Mouse (Mus musculus) midbrain, embryonic 13.5 days (tissue): ENCODE results near the gene Olfr465-ps1. TPM values are rescaled to one million over a fixed set of nuclear protein-coding genes. Genes with fewer than 3 reads are reported as not detected.

Experiments
- ATAC-seq: fragments of 200-750 bp; cut with Nextera tagmentation; 2 replicates; pipeline ENCODE4 v1.8.0; 2017; ENCODE audit warnings: mild to moderate bottlenecking, moderate TSS enrichment, moderate library complexity
- H3K27ac ChIP-seq: fragments of 300-500 bp; sonication (generic); 2 replicates; pipeline ENCODE4 v1.5.1; 2015; ENCODE audit warnings: inconsistent platforms, mild to moderate bottlenecking, moderate library complexity
- H3K27me3 ChIP-seq: fragments of 300-500 bp; sonication (generic); 2 replicates; pipeline ENCODE4 v1.6.1; 2015; ENCODE audit warnings: mild to moderate bottlenecking, inconsistent platforms
- H3K36me3 ChIP-seq: fragments of 300-500 bp; sonication (generic); 2 replicates; pipeline ENCODE4 v1.6.1; 2015; ENCODE audit warnings: mild to moderate bottlenecking, inconsistent platforms
- H3K4me1 ChIP-seq: fragments of 300-500 bp; sonication (generic); replicated peaks from 2 replicates; pipeline ENCODE4 v1.6.1; 2015; ENCODE audit warnings: inconsistent platforms
- H3K4me2 ChIP-seq: fragments of 300-500 bp; sonication (generic); replicated peaks from 2 replicates; pipeline ENCODE4 v1.6.1; 2015; ENCODE audit warnings: moderate library complexity, mild to moderate bottlenecking, inconsistent platforms
- H3K4me3 ChIP-seq: fragments of 300-500 bp; sonication (generic); replicated peaks from 2 replicates; pipeline ENCODE4 v1.5.1; 2015; ENCODE audit warnings: mild to moderate bottlenecking, inconsistent platforms
- H3K9ac ChIP-seq: fragments of 300-500 bp; sonication (generic); replicated peaks from 2 replicates; pipeline ENCODE4 v1.6.1; 2015; ENCODE audit warnings: mild to moderate bottlenecking, inconsistent platforms
- H3K9me3 ChIP-seq: fragments of 300-500 bp; sonication (generic); 2 replicates; pipeline ENCODE4 v1.6.1; 2016; ENCODE audit warnings: mild to moderate bottlenecking, inconsistent platforms
- WGBS: fragments of 180-500 bp; shearing (Covaris S2); methylation state at CpG from one replicate; pipeline ENCODE4 v1.1.7; 2015; 5-methylcytosine and 5-hydroxymethylcytosine counted together
- polyA plus RNA-seq: library from polyadenylated mRNA; unstranded; fragments of >200 nt; fragmentation: Nextera tagmentation; extraction: Ambion mirVana; gene quantifications from 2 replicates; pipeline ENCODE4 v1.2.1, GENCODE M21; 2015

Olfr465-ps1 gene
- polyA plus RNA-seq = not detected in 2 replicates

DNA sequence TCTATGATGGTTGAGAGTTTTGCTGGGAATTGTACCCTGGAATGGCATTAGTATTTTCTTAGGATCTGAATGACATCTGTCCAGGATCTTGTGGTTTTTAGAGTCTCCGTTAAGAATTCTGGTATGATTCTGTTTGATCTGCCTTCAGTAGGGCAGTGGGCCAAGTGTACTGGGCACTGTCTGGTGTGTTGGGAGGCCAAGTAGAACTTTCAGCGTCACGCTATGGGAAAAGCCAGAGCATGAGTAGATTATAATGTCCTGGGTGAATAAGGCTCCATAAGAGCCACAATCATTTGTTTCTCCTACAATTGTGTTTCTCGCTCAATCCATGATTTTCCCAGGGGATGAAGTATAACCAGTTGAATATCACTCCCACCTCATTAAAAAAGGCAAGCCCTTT, at the start of gene Olfr465-ps1:
Gene Olfr465-ps1 (plus strand): TSS at position 301 of the 400 bp plus-strand sequence.
- Histone ChIP-seq H3K27ac (no peak within 1 kb of the TSS), H3K4me3 (no peak within 1 kb of the TSS), H3K9ac (no peak within 1 kb of the TSS), H3K4me1 (no peaks in the 10 kb centered on the region), H3K36me3 (no peaks in the 10 kb centered on the region), H3K4me2 (no peak within 1 kb of the TSS), H3K27me3 (no peaks in the 10 kb centered on the region), H3K9me3 (no peaks in the 10 kb centered on the region)
- no peak for ATAC-seq
- 85% methylated on average over 4 of the region's 4 CpGs for WGBS

DNA sequence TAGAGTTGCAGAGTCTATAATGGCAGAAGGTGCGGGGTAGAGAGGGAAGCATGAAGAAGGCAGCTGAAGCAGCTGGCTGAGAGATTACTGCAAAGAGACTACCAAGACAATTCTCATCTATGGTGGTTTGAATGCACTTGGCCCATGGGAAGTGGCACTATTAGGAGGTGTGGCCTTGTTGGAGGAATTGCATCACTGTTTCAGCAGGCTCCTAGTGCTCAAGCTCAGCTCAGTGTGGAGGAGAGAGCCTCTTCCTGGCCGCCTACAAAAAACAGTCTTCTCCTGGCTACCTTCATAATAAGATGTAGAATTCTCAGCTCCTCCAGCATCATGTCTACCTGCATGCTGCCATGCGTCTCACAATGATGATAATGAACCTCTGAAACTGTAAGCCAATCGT, 42.0 kb upstream of the Olfr465-ps1 start:
- no peak overlapping the region for H3K4me2 ChIP-seq
- H3K9ac ChIP-seq = no peak overlapping the region
- no peaks in the 10 kb centered on the region for H3K4me1 ChIP-seq
- peaks cover 15% of the 10 kb centered on the region for H3K9me3 ChIP-seq
- 94% methylated on average over 4 of the region's 4 CpGs for WGBS
- peaks cover 43% of the 10 kb centered on the region for H3K36me3 ChIP-seq
- no peaks in the 10 kb centered on the region for H3K27me3 ChIP-seq
- no peak overlapping the region for H3K4me3 ChIP-seq
- no peak overlapping the region for H3K27ac ChIP-seq
- ATAC-seq = no peak

DNA sequence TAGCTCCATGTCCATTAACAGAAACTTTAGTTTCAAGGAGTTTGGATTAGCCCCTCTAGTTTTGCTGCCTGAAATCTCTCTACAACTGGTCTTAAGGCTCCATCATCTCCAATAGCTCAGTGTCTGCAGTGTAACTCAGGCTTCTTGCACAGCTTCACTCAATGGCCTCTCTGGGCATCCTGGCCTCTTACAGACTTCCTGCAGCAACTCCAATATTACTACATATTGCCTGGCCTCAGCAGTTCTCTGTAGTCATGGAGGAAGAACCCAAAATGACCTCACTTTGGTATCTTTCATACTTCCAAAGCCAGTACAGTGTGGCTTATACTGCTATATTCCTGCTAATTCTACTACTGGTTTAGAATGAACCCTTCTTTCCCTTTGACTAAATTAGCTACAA, 40.9 kb upstream of the Olfr465-ps1 start:
- Histone ChIP-seq H3K27ac (no peak overlapping the region), H3K36me3 (peaks cover 43% of the 10 kb centered on the region), H3K27me3 (no peaks in the 10 kb centered on the region), H3K4me3 (no peak overlapping the region), H3K9ac (no peak overlapping the region), H3K4me1 (no peaks in the 10 kb centered on the region), H3K9me3 (peaks cover 22% of the 10 kb centered on the region), H3K4me2 (no peak overlapping the region)
- no peak for ATAC-seq

DNA sequence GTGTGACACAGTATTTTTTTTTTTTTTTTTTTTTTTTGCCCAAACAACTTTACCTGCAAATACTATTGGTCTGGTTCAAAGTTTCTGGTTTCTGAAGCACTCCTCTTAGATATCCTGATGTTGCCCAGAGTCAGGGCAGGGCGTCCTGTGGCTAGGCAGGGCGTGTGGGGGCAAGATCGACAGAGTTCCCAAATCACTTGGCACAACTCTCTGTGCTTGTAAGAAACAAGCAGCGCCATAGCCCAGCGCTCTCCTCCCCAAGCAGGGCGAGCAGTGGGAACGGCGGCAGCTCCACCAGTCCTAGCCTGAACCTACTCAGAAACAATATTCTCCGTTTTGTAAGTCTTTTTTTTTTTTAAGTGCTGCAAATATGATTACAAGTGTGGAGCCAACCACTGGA, 37.2 kb upstream of the Olfr465-ps1 start:
- H3K4me1 ChIP-seq = no peaks in the 10 kb centered on the region
- H3K27me3 ChIP-seq = no peaks in the 10 kb centered on the region
- peaks cover 35% of the 10 kb centered on the region for H3K9me3 ChIP-seq
- no peak overlapping the region for H3K4me3 ChIP-seq
- peaks cover 32% of the 10 kb centered on the region for H3K36me3 ChIP-seq
- ATAC-seq = no peak
- no peak overlapping the region for H3K4me2 ChIP-seq
- WGBS = 94% methylated on average over 9 of the region's 9 CpGs
- no peak overlapping the region for H3K9ac ChIP-seq
- H3K27ac ChIP-seq = no peak overlapping the region

DNA sequence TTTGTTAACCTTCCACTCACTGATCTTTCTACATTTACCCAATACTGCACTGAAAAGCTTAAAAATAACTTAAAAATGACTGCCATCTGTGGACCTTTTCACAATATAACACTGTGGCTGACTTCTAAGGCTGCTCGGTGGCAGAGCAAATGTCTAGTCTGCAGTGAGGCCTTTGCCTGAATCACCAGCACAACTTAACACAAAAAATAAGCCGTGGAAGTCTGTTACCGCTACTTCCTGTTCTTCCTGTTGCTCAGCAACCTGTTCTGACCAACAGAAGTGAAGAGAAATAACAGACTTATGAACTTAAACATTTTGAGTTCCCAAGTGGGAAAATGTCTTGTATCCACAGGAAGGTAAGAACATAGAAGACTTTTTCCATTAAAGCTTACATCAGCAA, 36.7 kb upstream of the Olfr465-ps1 start:
- no peak overlapping the region for H3K4me3 ChIP-seq
- no peak overlapping the region for H3K27ac ChIP-seq
- H3K9me3 ChIP-seq = peaks cover 35% of the 10 kb centered on the region
- WGBS = 97% methylated on average over 3 of the region's 3 CpGs
- H3K4me1 ChIP-seq = no peaks in the 10 kb centered on the region
- H3K4me2 ChIP-seq = no peak overlapping the region
- H3K9ac ChIP-seq = no peak overlapping the region
- peaks cover 27% of the 10 kb centered on the region for H3K36me3 ChIP-seq
- H3K27me3 ChIP-seq = no peaks in the 10 kb centered on the region
- ATAC-seq = no peak

DNA sequence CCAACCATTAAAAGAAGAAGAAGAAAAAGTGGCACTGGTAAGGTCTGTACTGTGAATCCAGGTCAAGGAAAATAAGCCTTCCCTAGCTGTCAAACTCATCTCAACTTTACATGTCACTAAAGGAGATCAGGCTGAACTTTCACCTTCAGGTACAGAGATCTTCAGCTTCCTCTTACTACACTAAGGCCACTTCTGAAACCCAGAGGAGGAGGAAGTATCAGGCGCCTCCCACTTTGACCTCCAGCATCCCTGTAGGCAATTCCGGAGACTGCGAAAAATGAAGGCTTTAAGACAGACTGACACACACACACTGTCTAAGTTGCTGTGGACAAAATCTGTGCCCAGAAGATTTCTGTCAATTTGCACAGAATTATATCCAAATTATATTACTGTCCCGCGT, 25.9 kb upstream of the Olfr465-ps1 start:
- Histone ChIP-seq H3K27me3 (no peaks in the 10 kb centered on the region), H3K4me3 (peak overlapping the region; percentile 82), H3K9ac (peak overlapping the region; percentile 92), H3K36me3 (no peaks in the 10 kb centered on the region), H3K9me3 (no peaks in the 10 kb centered on the region; the same call in 1 of the 2 replicates), H3K27ac (peak overlapping the region; percentile 83; the same call in 1 of the 2 replicates), H3K4me1 (peaks cover 20% of the 10 kb centered on the region), H3K4me2 (peak overlapping the region; percentile 79)
- 0 out of 2 replicates have a peak, but pooled peaks have one; percentile 7 for ATAC-seq
- 1% methylated on average over 5 of the region's 5 CpGs for WGBS

DNA sequence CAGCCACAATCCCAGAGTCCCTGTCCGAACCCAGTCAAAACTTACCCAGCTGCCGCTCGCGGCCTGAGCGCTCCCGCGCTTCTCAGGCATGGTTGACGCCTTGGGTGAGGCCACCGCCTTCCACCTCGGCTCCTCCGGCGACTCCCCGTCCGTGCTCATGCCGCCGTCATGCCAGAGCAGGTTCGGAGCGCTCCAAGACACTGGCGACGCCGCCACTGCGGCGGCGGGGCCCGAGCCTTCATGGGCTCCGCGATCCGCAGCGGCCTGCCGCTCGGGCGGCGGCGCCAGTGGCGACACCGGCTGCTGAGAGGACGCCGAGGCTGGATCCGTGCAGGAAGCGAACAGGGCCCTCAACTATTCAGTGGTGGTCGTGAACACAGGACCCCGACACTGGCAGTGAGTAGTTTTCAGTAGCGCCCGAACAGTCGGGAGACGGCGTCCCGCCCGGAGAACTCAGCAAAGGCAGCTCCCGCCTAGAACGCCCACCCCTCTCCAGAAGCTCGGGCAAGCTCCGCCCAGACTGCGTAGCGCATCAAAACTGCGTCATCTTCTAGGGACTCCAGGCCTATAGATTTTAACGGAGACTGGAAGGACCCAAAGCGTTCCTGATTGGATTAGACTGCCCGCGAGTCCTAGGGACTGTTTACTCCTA, 25.3 kb upstream of the Olfr465-ps1 start, which contains the start of gene Mfsd14b:
Gene Mfsd14b (minus strand): TSS at position 517 of the 652 bp plus-strand sequence.
- Histone ChIP-seq H3K4me1 (peaks cover 20% of the 10 kb centered on the region), H3K4me3 (peak within 1 kb of the TSS; percentile 82), H3K27me3 (no peaks in the 10 kb centered on the region), H3K4me2 (peak within 1 kb of the TSS; percentile 79), H3K27ac (peak within 1 kb of the TSS; percentile 83), H3K36me3 (no peaks in the 10 kb centered on the region), H3K9me3 (no peaks in the 10 kb centered on the region; the same call in 1 of the 2 replicates), H3K9ac (peak within 1 kb of the TSS; percentile 92)
- under 1% methylated on average over 60 of the region's 60 CpGs for WGBS
- ATAC-seq = peak; percentile 99

DNA sequence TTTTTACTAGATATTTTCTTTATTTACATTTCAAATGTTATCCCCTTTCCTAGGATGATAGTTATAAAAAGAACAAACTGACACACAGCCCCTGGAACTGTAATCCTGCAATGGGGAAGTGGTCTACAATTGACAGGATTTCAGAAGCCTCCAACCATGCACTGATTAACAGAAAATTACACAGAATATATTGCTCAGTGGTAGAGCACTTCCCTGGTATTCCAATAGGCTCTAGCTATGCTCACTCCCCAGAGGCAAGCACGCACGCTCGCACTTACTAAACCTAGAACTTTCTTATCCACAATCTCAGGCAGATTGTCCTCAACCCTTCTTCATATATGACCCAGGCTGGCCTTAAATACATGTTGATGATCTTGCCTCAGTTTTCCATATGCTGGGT, 24.6 kb upstream of the Olfr465-ps1 start:
- Histone ChIP-seq H3K4me3 (peak overlapping the region; percentile 82), H3K9ac (peak overlapping the region; percentile 92), H3K27me3 (no peaks in the 10 kb centered on the region), H3K4me2 (peak overlapping the region; percentile 79), H3K9me3 (no peaks in the 10 kb centered on the region), H3K4me1 (peaks cover 20% of the 10 kb centered on the region), H3K36me3 (no peaks in the 10 kb centered on the region), H3K27ac (peak overlapping the region; percentile 83)
- ATAC-seq = peak; percentile 67
- 64% methylated on average over 3 of the region's 3 CpGs for WGBS

DNA sequence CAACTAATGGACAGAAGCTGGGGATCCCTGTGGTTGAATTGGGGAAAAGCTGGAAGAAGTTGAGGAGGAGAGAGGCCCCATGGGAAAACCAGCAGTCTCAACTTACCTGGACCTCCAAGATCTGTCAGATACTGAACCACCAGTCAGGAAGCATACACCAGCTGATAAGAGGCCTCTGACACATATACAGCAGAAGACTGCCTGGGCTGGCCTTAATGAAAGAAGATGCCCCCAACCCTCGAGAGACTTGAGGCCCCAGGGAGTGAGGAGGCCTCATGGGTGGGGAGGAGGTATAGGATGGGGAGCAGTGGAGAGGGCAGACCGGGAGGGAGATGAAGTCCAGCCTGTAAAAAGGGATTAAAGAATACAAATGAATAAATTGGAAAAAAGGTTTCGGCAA, 16.9 kb upstream of the Olfr465-ps1 start:
- WGBS = 76% methylated on average over 3 of the region's 3 CpGs
- H3K4me2 ChIP-seq = no peak overlapping the region

DNA sequence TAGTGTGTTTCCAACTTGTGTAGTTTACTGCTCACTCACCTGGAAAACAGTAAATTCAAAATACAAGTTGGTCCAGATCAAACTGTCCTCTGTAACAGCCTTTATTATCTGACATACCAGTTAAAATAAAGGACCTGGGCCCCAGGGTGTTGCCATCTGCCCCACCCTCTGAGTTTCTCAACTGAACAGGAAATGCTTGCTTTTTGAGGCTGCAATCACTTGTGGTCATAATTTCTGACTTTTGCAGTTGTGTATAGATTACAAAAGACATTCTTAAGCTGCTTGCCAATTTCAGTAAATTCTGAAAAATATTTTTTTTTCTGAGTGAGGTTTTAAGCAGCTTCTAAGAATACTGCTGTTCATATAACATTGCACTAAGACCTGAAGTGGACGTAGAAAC, 15.8 kb upstream of the Olfr465-ps1 start:
- Histone ChIP-seq H3K9me3 (peaks cover 3% of the 10 kb centered on the region; the same call in 1 of the 2 replicates), H3K9ac (no peak overlapping the region), H3K4me3 (no peak overlapping the region), H3K27ac (no peak overlapping the region), H3K27me3 (no peaks in the 10 kb centered on the region), H3K36me3 (no peaks in the 10 kb centered on the region), H3K4me1 (no peaks in the 10 kb centered on the region), H3K4me2 (no peak overlapping the region)
- WGBS = 88% methylated on average over 1 of the region's 1 CpGs
- no peak for ATAC-seq

More for the DNA sequence above, 16.9 kb upstream of the Olfr465-ps1 start:
- Histone ChIP-seq H3K4me1 (no peaks in the 10 kb centered on the region), H3K27me3 (no peaks in the 10 kb centered on the region), H3K36me3 (no peaks in the 10 kb centered on the region), H3K9me3 (peaks cover 3% of the 10 kb centered on the region; the same call in 1 of the 2 replicates), H3K4me3 (no peak overlapping the region), H3K9ac (no peak overlapping the region), H3K27ac (no peak overlapping the region)
- no peak for ATAC-seq

DNA sequence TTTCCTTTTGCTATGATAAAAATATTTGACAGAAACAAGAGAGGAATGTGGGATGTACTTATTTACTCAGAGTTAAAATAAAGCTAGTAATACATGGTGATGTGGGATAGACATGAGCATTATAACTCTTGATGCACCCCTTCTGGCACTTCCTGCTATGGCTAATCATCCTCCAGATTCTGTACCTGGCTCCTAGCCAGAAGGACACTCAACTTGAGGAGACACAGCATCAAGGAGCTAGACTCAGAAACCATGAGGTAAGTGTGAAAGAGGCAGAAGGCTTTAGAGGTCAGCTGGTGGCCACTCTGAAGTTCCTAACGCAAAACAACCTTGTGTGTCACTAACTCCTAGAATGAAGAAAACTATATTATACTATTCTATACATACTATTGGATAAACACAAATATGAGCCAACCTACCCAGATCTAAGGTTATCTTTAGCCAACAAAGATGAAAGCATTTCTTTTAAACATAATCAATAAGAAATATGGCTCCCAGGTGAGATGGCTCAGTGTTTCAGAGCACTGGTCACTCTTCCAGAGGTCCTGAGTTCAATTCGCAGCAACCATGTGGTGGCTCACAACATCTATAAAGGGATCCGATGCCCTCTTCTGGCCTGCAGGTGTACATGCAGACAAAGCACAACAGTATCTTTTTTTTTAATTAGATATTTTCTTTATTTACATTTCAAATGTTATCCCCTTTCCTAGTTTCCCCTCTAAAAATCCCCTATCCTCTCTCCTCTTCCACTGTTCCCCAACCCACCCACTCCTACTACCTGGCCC, 10.6 kb upstream of the Olfr465-ps1 start:
- H3K27ac ChIP-seq = no peak overlapping the region
- H3K36me3 ChIP-seq = no peaks in the 10 kb centered on the region
- ATAC-seq = no peak
- 0 out of 2 replicates have a peak, but pooled peaks cover 3% of the 10 kb centered on the region for H3K9me3 ChIP-seq
- H3K9ac ChIP-seq = no peak overlapping the region
- no peak overlapping the region for H3K4me3 ChIP-seq
- no peaks in the 10 kb centered on the region for H3K27me3 ChIP-seq
- no peaks in the 10 kb centered on the region for H3K4me1 ChIP-seq
- H3K4me2 ChIP-seq = no peak overlapping the region
- 70% methylated on average over 3 of the region's 3 CpGs for WGBS

DNA sequence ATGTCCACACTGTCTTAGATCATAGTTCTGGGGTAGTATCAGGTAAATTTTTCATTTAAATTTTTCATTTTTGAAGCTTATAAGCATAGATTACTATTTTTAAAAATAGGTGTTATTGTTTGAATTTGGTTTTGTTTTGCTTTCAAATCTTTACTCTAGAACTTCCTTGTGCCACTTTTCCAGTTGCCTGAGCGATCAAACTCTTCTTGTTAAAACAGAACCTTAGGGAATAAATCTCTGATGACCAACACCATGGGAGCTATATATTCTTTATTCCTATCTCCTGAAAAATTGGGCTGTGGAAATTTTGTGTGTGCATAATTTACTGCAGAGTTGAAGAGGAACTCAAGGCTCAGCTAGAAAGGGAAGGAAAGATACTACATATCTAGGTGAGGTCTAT, 12.1 kb downstream of the Olfr465-ps1 start, which contains the start of gene Olfr466:
Gene Olfr466 (plus strand): TSS at position 301 of the 400 bp plus-strand sequence.
- H3K9ac ChIP-seq = no peak within 1 kb of the TSS
- no peak within 1 kb of the TSS for H3K4me3 ChIP-seq
- WGBS = 82% methylated on average over 1 of the region's 1 CpGs
- ATAC-seq = no peak
- H3K27ac ChIP-seq = no peak within 1 kb of the TSS
- no peaks in the 10 kb centered on the region for H3K36me3 ChIP-seq
- no peaks in the 10 kb centered on the region for H3K27me3 ChIP-seq
- H3K9me3 ChIP-seq = peaks cover 9% of the 10 kb centered on the region; the same call in 1 of the 2 replicates
- no peak within 1 kb of the TSS for H3K4me2 ChIP-seq
- H3K4me1 ChIP-seq = no peaks in the 10 kb centered on the region
